Mouse (Mus musculus): ENCODE data around the gene Jak2.

Gene Jak2

GRCm38 (mm10) chr19:29294756-29295155 lies 43.1 kb downstream of the Jak2 start:
- no peak for ATAC-seq (ENCODE audit: insufficient number of reproducible peaks, low FRiP score, low TSS enrichment)

- no peak for ATAC-seq (ENCODE audit: insufficient number of reproducible peaks, low FRiP score, low TSS enrichment)
Observed at GRCm38 (mm10) chr19:29296166-29296565, 44.5 kb downstream of the Jak2 start.

GRCm38 (mm10) chr19:29297366-29297765 lies 45.7 kb downstream of the Jak2 start:
- ATAC-seq (ENCODE audit: insufficient number of reproducible peaks, low FRiP score, low TSS enrichment) = no peak

- no peak for ATAC-seq (ENCODE audit: insufficient number of reproducible peaks, low FRiP score, low TSS enrichment)
Observed at GRCm38 (mm10) chr19:29300919-29301318, 49.3 kb downstream of the Jak2 start.

GRCm38 (mm10) chr19:29302119-29302518 lies 50.5 kb downstream of the Jak2 start:
- ATAC-seq (ENCODE audit: insufficient number of reproducible peaks, low FRiP score, low TSS enrichment) = no peak

GRCm38 (mm10) chr19:29308832-29309231 lies 57.2 kb downstream of the Jak2 start:
- no peak for ATAC-seq (ENCODE audit: insufficient number of reproducible peaks, low FRiP score, low TSS enrichment)

GRCm38 (mm10) chr19:29311791-29312190 lies 60.2 kb downstream of the Jak2 start:
- no peak for ATAC-seq (ENCODE audit: insufficient number of reproducible peaks, low FRiP score, low TSS enrichment)

- ATAC-seq (ENCODE audit: insufficient number of reproducible peaks, low FRiP score, low TSS enrichment) = no peak
Observed at GRCm38 (mm10) chr19:29312661-29313060, 61.0 kb downstream of the Jak2 start.

- ATAC-seq (ENCODE audit: insufficient number of reproducible peaks, low FRiP score, low TSS enrichment) = no peak
Observed at GRCm38 (mm10) chr19:29323416-29324049, 71.9 kb downstream of the Jak2 start.

- ATAC-seq (ENCODE audit: insufficient number of reproducible peaks, low FRiP score, low TSS enrichment) = no peak
Observed at GRCm38 (mm10) chr19:29325053-29325851, 73.6 kb downstream of the Jak2 start, which contains the start of gene Insl6. TSS of gene Insl6 (minus strand) at chr19:29325356.

GRCm38 (mm10) chr19:29325852-29326180 lies 74.2 kb downstream of the Jak2 start:
- ATAC-seq (ENCODE audit: insufficient number of reproducible peaks, low FRiP score, low TSS enrichment) = no peak

- no peak for ATAC-seq (ENCODE audit: insufficient number of reproducible peaks, low FRiP score, low TSS enrichment)
Observed at GRCm38 (mm10) chr19:29326396-29326795, 74.8 kb downstream of the Jak2 start.

- ATAC-seq (ENCODE audit: insufficient number of reproducible peaks, low FRiP score, low TSS enrichment) = no peak
Observed at GRCm38 (mm10) chr19:29326822-29327552, 75.4 kb downstream of the Jak2 start.

GRCm38 (mm10) chr19:29334068-29334745 lies 82.6 kb downstream of the Jak2 start, which contains the start of gene Rln1:
TSS of gene Rln1 (minus strand) at chr19:29334670.
- ATAC-seq (ENCODE audit: insufficient number of reproducible peaks, low FRiP score, low TSS enrichment) = peak; percentile 76

GRCm38 (mm10) chr19:29336624-29337023 lies 85.0 kb downstream of the Jak2 start:
- no peak for ATAC-seq (ENCODE audit: insufficient number of reproducible peaks, low FRiP score, low TSS enrichment)

- no peak for ATAC-seq (ENCODE audit: insufficient number of reproducible peaks, low FRiP score, low TSS enrichment)
Observed at GRCm38 (mm10) chr19:29341029-29341428, 89.4 kb downstream of the Jak2 start.

GRCm38 (mm10) chr19:29342281-29342680 lies 90.7 kb downstream of the Jak2 start:
- no peak for ATAC-seq (ENCODE audit: insufficient number of reproducible peaks, low FRiP score, low TSS enrichment)

GRCm38 (mm10) chr19:29344868-29345267 lies 93.2 kb downstream of the Jak2 start:
- no peak for ATAC-seq (ENCODE audit: insufficient number of reproducible peaks, low FRiP score, low TSS enrichment)

- no peak for ATAC-seq (ENCODE audit: insufficient number of reproducible peaks, low FRiP score, low TSS enrichment)
Observed at GRCm38 (mm10) chr19:29345636-29346035, 94.0 kb downstream of the Jak2 start.

GRCm38 (mm10) chr19:29350991-29351390 lies 99.4 kb downstream of the Jak2 start:
- no peak for ATAC-seq (ENCODE audit: insufficient number of reproducible peaks, low FRiP score, low TSS enrichment)

Data from cerebellum, adult (tissue).